Mouse (Mus musculus): Measurements from ENCODE around the gene Trmt13.

The Trmt13 gene

DNA sequence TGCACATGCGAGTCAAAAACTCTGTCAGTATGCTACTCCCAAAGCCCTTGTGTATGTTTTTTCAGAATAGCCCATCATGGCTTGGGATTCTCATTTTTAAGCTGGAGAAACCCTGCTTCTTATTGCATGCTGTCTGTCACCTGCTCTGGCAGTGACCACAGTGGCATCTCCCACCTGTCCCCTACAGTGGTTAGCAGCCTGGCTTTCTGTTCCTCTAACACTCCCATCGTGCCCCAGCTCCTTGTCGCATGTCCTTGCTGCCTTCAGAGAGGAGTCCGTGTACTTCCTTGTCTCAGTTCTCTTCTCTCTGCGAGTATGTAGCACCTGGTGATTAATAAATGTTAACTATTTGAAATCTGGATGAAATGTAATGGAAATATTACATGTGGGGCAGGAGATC lies 67.0 kb downstream of the Trmt13 start:
- no peak for DNase-seq (ENCODE audit: inconsistent ontology term)

- DNase-seq (ENCODE audit: inconsistent ontology term): no peak
These were observed 71.9 kb downstream of the Trmt13 start for GRCm38 (mm10) chr3:116542532-116542931.

GRCm38 (mm10) chr3:116542070-116542469 lies 72.3 kb downstream of the Trmt13 start:
- DNase-seq (ENCODE audit: inconsistent ontology term): no peak

- DNase-seq (ENCODE audit: inconsistent ontology term): no peak
These were observed 77.2 kb downstream of the Trmt13 start for GRCm38 (mm10) chr3:116537200-116537573.

GRCm38 (mm10) chr3:116536428-116537199 lies 77.8 kb downstream of the Trmt13 start:
- no peak for DNase-seq (ENCODE audit: inconsistent ontology term)

All from Muller cell, postnatal 12 days (primary cell).